Mouse (Mus musculus): ENCODE results near the gene Fntb. TPM values are rescaled to one million over a fixed set of nuclear protein-coding genes. Genes with fewer than 3 reads are reported as not detected.

Fntb gene
- total RNA-seq, 2 experiments from 2014 or later = 24.0 to 24.1 TPM

GRCm38 (mm10) chr12:76883824-76884223, 118.4 kb downstream of the Fntb start:
- peak; percentile 37 to 71 for DNase-seq (ENCODE audit: low spot score in 2 of 2)

GRCm38 (mm10) chr12:76885103-76885502, 119.7 kb downstream of the Fntb start:
- DNase-seq (ENCODE audit: low spot score in 2 of 2) = no peak

GRCm38 (mm10) chr12:76886826-76887225, 121.4 kb downstream of the Fntb start:
- DNase-seq (ENCODE audit: low spot score in 2 of 2) = no peak

GRCm38 (mm10) chr12:76887941-76888340, 122.6 kb downstream of the Fntb start:
- DNase-seq (ENCODE audit: low spot score in 2 of 2) = no peak

- DNase-seq (ENCODE audit: low spot score in 2 of 2) = no peak
These were observed 124.2 kb downstream of the Fntb start for GRCm38 (mm10) chr12:76889404-76890184.

GRCm38 (mm10) chr12:76891160-76891559, 125.8 kb downstream of the Fntb start:
- no peak for DNase-seq (ENCODE audit: low spot score in 2 of 2)

- DNase-seq (ENCODE audit: low spot score in 2 of 2) = no peak
These were observed 127.7 kb downstream of the Fntb start for GRCm38 (mm10) chr12:76892910-76893695.

GRCm38 (mm10) chr12:76894792-76895559, 129.6 kb downstream of the Fntb start:
- DNase-seq (ENCODE audit: low spot score in 2 of 2) = no peak

- no peak for DNase-seq (ENCODE audit: low spot score in 2 of 2)
These were observed 130.4 kb downstream of the Fntb start for GRCm38 (mm10) chr12:76895777-76896176.

GRCm38 (mm10) chr12:76896566-76896965, 131.2 kb downstream of the Fntb start:
- no peak for DNase-seq (ENCODE audit: low spot score in 2 of 2)

GRCm38 (mm10) chr12:76897006-76897405, 131.6 kb downstream of the Fntb start:
- DNase-seq (ENCODE audit: low spot score in 2 of 2) = no peak

GRCm38 (mm10) chr12:76898141-76898540, 132.8 kb downstream of the Fntb start:
- DNase-seq (ENCODE audit: low spot score in 2 of 2) = no peak

- DNase-seq (ENCODE audit: low spot score in 2 of 2) = no peak
These were observed 134.0 kb downstream of the Fntb start for GRCm38 (mm10) chr12:76899261-76899975.

- DNase-seq (ENCODE audit: low spot score in 2 of 2) = no peak
These were observed 136.3 kb downstream of the Fntb start for GRCm38 (mm10) chr12:76901508-76902294.

- DNase-seq (ENCODE audit: low spot score in 2 of 2) = no peak
These were observed 140.9 kb downstream of the Fntb start for GRCm38 (mm10) chr12:76906278-76906677.

- no peak for DNase-seq (ENCODE audit: low spot score in 2 of 2)
These were observed 143.8 kb downstream of the Fntb start for GRCm38 (mm10) chr12:76909218-76909617.

GRCm38 (mm10) chr12:76910258-76910940, 145.0 kb downstream of the Fntb start:
- no peak for DNase-seq (ENCODE audit: low spot score in 2 of 2)

GRCm38 (mm10) chr12:76911171-76911726, 145.9 kb downstream of the Fntb start:
- no peak for DNase-seq (ENCODE audit: low spot score in 2 of 2)

- no peak for DNase-seq (ENCODE audit: low spot score in 2 of 2)
These were observed 146.8 kb downstream of the Fntb start for GRCm38 (mm10) chr12:76912193-76912592.

Measured in gastrocnemius, postnatal 4 days (tissue).